8 mouse cellular contexts compared by ENCODE assay signal in genomic region chr3:88502641-88503504, GRCm38 (mm10). TPM values are rescaled to one million over a fixed set of nuclear protein-coding genes. Genes with fewer than 3 reads are reported as not detected.
A peak's percentile ranks its signal among the peaks of the same experiment; 100 is the strongest.
DNase-seq lines count a peak whose midpoint lies in the region; ATAC-seq and TF ChIP-seq lines count a peak whose summit lies in the region.

No protein-coding gene starts in this region.

- H3K9me3 ChIP-seq in hindbrain, embryonic 16.5 days (ENCODE audit: control insufficient read depth, low read length), result no peaks in the 10 kb centered on the region

- H3K27ac ChIP-seq in gastrocnemius, adult 2 months, result peak overlapping the region; percentile 98
- peak overlapping the region; percentile 81 for H3K27ac ChIP-seq in hindbrain, embryonic 16.5 days (ENCODE audit: low read depth, low read length)

- peaks cover 19% of the 10 kb centered on the region for H3K4me1 ChIP-seq in hindbrain, embryonic 16.5 days (ENCODE audit: control insufficient read depth, insufficient read depth, low read depth, low read length)

- no peaks in the 10 kb centered on the region for H3K27me3 ChIP-seq in hindbrain, embryonic 16.5 days (replicated peaks; ENCODE audit: control insufficient read depth, insufficient read depth, low read length)

- intact Hi-C loops in gastrocnemius, adult 2 months (cut with DNase I), result loop anchor here (2.0 kb wide), 1 partner anchor 14 kb away; no protein-coding TSS in a partner anchor

- H3K9ac ChIP-seq in hindbrain, embryonic 16.5 days (ENCODE audit: low read depth, low read length), result peak overlapping the region; percentile 90

- H3K4me3 ChIP-seq in gastrocnemius, adult 2 months, result peak overlapping the region; percentile 86
- H3K4me3 ChIP-seq in hindbrain, embryonic 16.5 days (ENCODE audit: low read length), result peak overlapping the region; percentile 87

- TF ChIP-seq CTCF in gastrocnemius, adult 2 months (IDR thresholded peaks at IDR 0.05), result no peak

- H3K36me3 ChIP-seq in hindbrain, embryonic 16.5 days (ENCODE audit: control insufficient read depth, insufficient read depth, low read length), result no peaks in the 10 kb centered on the region

- peak; percentile 97 for DNase-seq in adrenal gland, adult 2 months
- peak; percentile 97 for DNase-seq in gastrocnemius, adult 2 months
- peak; percentile 92 to 94 for DNase-seq in left cerebral cortex, adult 18-20 months (ENCODE audit: low spot score in 2 of 2)
- DNase-seq in lung, postnatal 36 days, result peak; percentile 95
- DNase-seq in right cerebral cortex, adult 2 months (ENCODE audit: low spot score in 2 of 2), result peak; percentile 91 to 92
- DNase-seq in yolk sac, embryonic 10.5 days (ENCODE audit: low spot score), result peak; percentile 85

- WGBS in hindbrain, embryonic 16.5 days, result under 1% methylated on average over 54 of the region's 55 CpGs

- ATAC-seq in common myeloid progenitor, adult 5-6 weeks (replicated peaks; ENCODE audit: low read depth, poor library complexity, severe bottlenecking), result peak; percentile 84
- ATAC-seq in hindbrain, embryonic 16.5 days, result peak; percentile 93

- peak overlapping the region; percentile 93 for H3K4me2 ChIP-seq in hindbrain, embryonic 16.5 days (ENCODE audit: low read length)

RNA-seq across cellular contexts. Expression of gene Lmna, which starts 6.9 kb away (rescaled TPM):
- 100 to 1,000 TPM in 1 of 2 experiments, 10 to 100 TPM in 1; 78.2 to 158 TPM for total RNA-seq in adrenal gland, adult 2 months (2021)
- polyA plus RNA-seq in adrenal gland, adult 2 months (2012; rRNA removed), result 170 and 236 TPM in 2 replicates
- 19.3 and 25.6 TPM in 2 replicates for total RNA-seq in common myeloid progenitor, adult 5-6 weeks (2017)
- total RNA-seq in gastrocnemius, adult 2 months (2021), result 10 to 100 TPM; 67.5 to 82.5 TPM
- polyA plus RNA-seq in hindbrain, embryonic 16.5 days (2015; fragmentation: Nextera tagmentation; extraction: Ambion mirVana), result 62.3 and 70.4 TPM in 2 replicates
- total RNA-seq in left cerebral cortex, adult 18-20 months (2021), result 10 to 100 TPM; 61.3 to 67.9 TPM

RNA-seq across cellular contexts. Expression of gene Mex3a, which starts 29.3 kb away (rescaled TPM):
- 1 to 10 TPM; 2.3 to 3.2 TPM for total RNA-seq in adrenal gland, adult 2 months (2021)
- 1.7 and 2.1 TPM in 2 replicates for polyA plus RNA-seq in adrenal gland, adult 2 months (2012; rRNA removed)
- total RNA-seq in common myeloid progenitor, adult 5-6 weeks (2017), result 7.2 and 9.6 TPM in 2 replicates
- total RNA-seq in gastrocnemius, adult 2 months (2021), result under 1 TPM; 0.15 to 0.20 TPM
- 20.4 and 22.1 TPM in 2 replicates for polyA plus RNA-seq in hindbrain, embryonic 16.5 days (2015; fragmentation: Nextera tagmentation; extraction: Ambion mirVana)
- 1 to 10 TPM; 2.7 to 3.1 TPM for total RNA-seq in left cerebral cortex, adult 18-20 months (2021)

RNA-seq across cellular contexts. Expression of gene Sema4a, which starts 41.9 kb away (rescaled TPM):
- total RNA-seq in adrenal gland, adult 2 months (2021), result 10 to 100 TPM in 1 of 2 experiments, 1 to 10 TPM in 1; 8.8 to 14.3 TPM
- 31.8 and 42.4 TPM in 2 replicates for polyA plus RNA-seq in adrenal gland, adult 2 months (2012; rRNA removed)
- total RNA-seq in common myeloid progenitor, adult 5-6 weeks (2017), result 2.5 and 4.7 TPM in 2 replicates
- total RNA-seq in gastrocnemius, adult 2 months (2021), result 1 to 10 TPM; 1.2 to 1.8 TPM
- polyA plus RNA-seq in hindbrain, embryonic 16.5 days (2015; fragmentation: Nextera tagmentation; extraction: Ambion mirVana), result 32.3 and 32.8 TPM in 2 replicates
- total RNA-seq in left cerebral cortex, adult 18-20 months (2021), result 10 to 100 TPM; 70.4 to 76.5 TPM

RNA-seq across cellular contexts. Expression of gene Rab25, which starts 45.2 kb away (rescaled TPM):
- total RNA-seq in adrenal gland, adult 2 months (2021), result not detected
- polyA plus RNA-seq in adrenal gland, adult 2 months (2012; rRNA removed), result 0.09 and 0.10 TPM in 2 replicates
- total RNA-seq in common myeloid progenitor, adult 5-6 weeks (2017), result not detected in 2 replicates
- total RNA-seq in gastrocnemius, adult 2 months (2021), result not detected
- polyA plus RNA-seq in hindbrain, embryonic 16.5 days (2015; fragmentation: Nextera tagmentation; extraction: Ambion mirVana), result 0.15 TPM in 1 of 2 replicates, not detected in the other
- not detected for total RNA-seq in left cerebral cortex, adult 18-20 months (2021)

RNA-seq across cellular contexts. Expression of gene Lamtor2, which starts 50.0 kb away (rescaled TPM):
- 100 to 1,000 TPM; 153 to 154 TPM for total RNA-seq in adrenal gland, adult 2 months (2021)
- polyA plus RNA-seq in adrenal gland, adult 2 months (2012; rRNA removed), result 107 and 117 TPM in 2 replicates
- total RNA-seq in common myeloid progenitor, adult 5-6 weeks (2017), result 47.2 and 56.0 TPM in 2 replicates
- total RNA-seq in gastrocnemius, adult 2 months (2021), result 100 to 1,000 TPM in 1 of 2 experiments, 10 to 100 TPM in 1; 70.9 to 104 TPM
- 184 and 218 TPM in 2 replicates for polyA plus RNA-seq in hindbrain, embryonic 16.5 days (2015; fragmentation: Nextera tagmentation; extraction: Ambion mirVana)
- 100 to 1,000 TPM; 104 to 115 TPM for total RNA-seq in left cerebral cortex, adult 18-20 months (2021)

Comparison
In these comparisons a context has a peak if more than half of its experiments do, and no peak if none do; other contexts are left out.
1. Peak in every context shown above with its lines: DNase-seq, ATAC-seq, H3K4me3 ChIP-seq and H3K27ac ChIP-seq.
2. RNA of gene Sema4a, which starts 41.9 kb away (total RNA-seq): 70.4 to 76.5 TPM in left cerebral cortex, adult 18-20 months; 8.8 to 14.3 TPM in adrenal gland, adult 2 months, 2.5 to 4.7 TPM in common myeloid progenitor, adult 5-6 weeks and 1.2 to 1.8 TPM in gastrocnemius, adult 2 months; every median in the first group is over 4 times any median in the second.